Comparison of ENCODE assay signal across 11 mouse cellular contexts in genomic region chr10:3743069-3743468, GRCm38 (mm10). TPM values are rescaled to one million over a fixed set of nuclear protein-coding genes. Genes with fewer than 3 reads are reported as not detected.
DNase-seq lines count a peak whose midpoint lies in the region; ATAC-seq lines count a peak whose summit lies in the region.
"Had no signal": no experiment of that assay in that cellular context is flagged by ENCODE, and none has a peak within 500 bp of the region (broad histone marks: within the 10 kb centered on the region; RNA-seq: fewer than 3 reads in every experiment).

No protein-coding gene starts in this region.

- WGBS in heart, embryonic 12.5 days, result 26% methylated on average over 2 of the region's 2 CpGs
- 47% methylated on average over 2 of the region's 2 CpGs for WGBS in intestine, embryonic 16.5 days

- no peaks in the 10 kb centered on the region for H3K27me3 ChIP-seq in heart, embryonic 12.5 days (replicated peaks)
- H3K27me3 ChIP-seq in intestine, embryonic 16.5 days (replicated peaks; ENCODE audit: control insufficient read depth, insufficient read depth, low read length), result no peaks in the 10 kb centered on the region
- H3K27me3 ChIP-seq: neural tube, embryonic 15.5 days had no signal

- peaks cover 13% of the 10 kb centered on the region for H3K4me1 ChIP-seq in heart, embryonic 12.5 days (replicated peaks)
- peaks cover 14% of the 10 kb centered on the region for H3K4me1 ChIP-seq in intestine, embryonic 16.5 days (ENCODE audit: control insufficient read depth, insufficient read depth, low read length)

- H3K4me2 ChIP-seq in heart, embryonic 12.5 days, result no peak overlapping the region
- peak overlapping the region; percentile 1; the same call in 1 of the 2 replicates for H3K4me2 ChIP-seq in intestine, embryonic 16.5 days (ENCODE audit: low read depth, low read length)
- H3K4me2 ChIP-seq: midbrain, embryonic 12.5 days; neural tube, embryonic 15.5 days had no signal

- no peak for ATAC-seq in heart, embryonic 12.5 days (ENCODE audit: insufficient number of reproducible peaks, low FRiP score)
- no peak for ATAC-seq in intestine, embryonic 16.5 days
- no peak for ATAC-seq in granulocyte monocyte progenitor cell, adult 5-6 weeks (replicated peaks; ENCODE audit: poor library complexity, severe bottlenecking)
- ATAC-seq: forebrain, embryonic 14.5 days had no signal

- DNase-seq in heart, adult 8-10 months (ENCODE audit: low spot score), result peak; percentile 56
- DNase-seq in retina, postnatal 1 day, result peak; percentile 40
- DNase-seq in retina, embryonic 14.5 days (ENCODE audit: low spot score), result no peak
- DNase-seq in urinary bladder, postnatal 4 days (ENCODE audit: low spot score in 2 of 2), result no peak
- DNase-seq: liver had no signal

- H3K36me3 ChIP-seq in heart, embryonic 12.5 days, result no peaks in the 10 kb centered on the region
- H3K36me3 ChIP-seq in intestine, embryonic 16.5 days (ENCODE audit: control insufficient read depth, insufficient read depth, low read length), result no peaks in the 10 kb centered on the region
- H3K36me3 ChIP-seq: midbrain, embryonic 12.5 days; neural tube, embryonic 15.5 days had no signal

- H3K27ac ChIP-seq in heart, embryonic 12.5 days (ENCODE audit: poor library complexity, severe bottlenecking), result no peak overlapping the region
- H3K27ac ChIP-seq in intestine, embryonic 16.5 days (ENCODE audit: low read length), result no peak overlapping the region
- H3K27ac ChIP-seq: midbrain, embryonic 12.5 days; neural tube, embryonic 15.5 days had no signal

- H3K9ac ChIP-seq in heart, embryonic 12.5 days, result no peak overlapping the region
- H3K9ac ChIP-seq in intestine, embryonic 16.5 days (ENCODE audit: low read depth, low read length), result no peak overlapping the region
- H3K9ac ChIP-seq: midbrain, embryonic 12.5 days; neural tube, embryonic 15.5 days had no signal

- no peak overlapping the region for H3K4me3 ChIP-seq in heart, embryonic 12.5 days
- no peak overlapping the region for H3K4me3 ChIP-seq in intestine, embryonic 16.5 days (ENCODE audit: low read length)
- H3K4me3 ChIP-seq: midbrain, embryonic 12.5 days; neural tube, embryonic 15.5 days had no signal

- no peaks in the 10 kb centered on the region for H3K9me3 ChIP-seq in heart, embryonic 12.5 days (replicated peaks)
- H3K9me3 ChIP-seq in intestine, embryonic 16.5 days (ENCODE audit: control insufficient read depth, low read length), result no peaks in the 10 kb centered on the region
- H3K9me3 ChIP-seq: midbrain, embryonic 12.5 days; neural tube, embryonic 15.5 days had no signal

RNA-seq across cellular contexts. Expression of gene Plekhg1, which starts 2.9 kb away (rescaled TPM):
- 1 to 10 TPM; 5.9 to 8.6 (median 7.2) TPM for total RNA-seq in heart, adult 8-10 months (2022)
- polyA plus RNA-seq in heart, embryonic 12.5 days (2016; fragmentation: Nextera tagmentation; extraction: Ambion mirVana), result 8.6 and 9.5 TPM in 2 replicates
- polyA plus RNA-seq in intestine, embryonic 16.5 days (2015; fragmentation: Nextera tagmentation; extraction: Ambion mirVana), result 5.0 and 5.7 TPM in 2 replicates
- 0.19 and 3.0 TPM in 2 replicates for total RNA-seq in granulocyte monocyte progenitor cell, adult 5-6 weeks (2014; fragmentation: Nextera tagmentation)
- total RNA-seq in granulocyte monocyte progenitor cell, adult 5-6 weeks (2017), result 0.21 and 0.34 TPM in 2 replicates

Comparison
In these comparisons a context has a peak if more than half of its experiments do, and no peak if none do; other contexts are left out.
1. DNase-seq: peak in heart, adult 8-10 months (single experiment) and retina, postnatal 1 day (single experiment); none in retina, embryonic 14.5 days (single experiment) and urinary bladder, postnatal 4 days (0 of 2).